Mouse (Mus musculus) forebrain, postnatal 0 days (tissue): ENCODE measurements around the gene Bmp2k. TPM values are rescaled to one million over a fixed set of nuclear protein-coding genes. Genes with fewer than 3 reads are reported as not detected.
A peak's percentile ranks its signal among the peaks of the same experiment; 100 is the strongest.

ENCODE experiments used
- ATAC-seq: fragments of 200-750 bp; cut with Nextera tagmentation; 2 replicates; pipeline ENCODE4 v1.8.0; 2017; ENCODE audit warnings: mild to moderate bottlenecking, moderate library complexity
- DNase-seq: peaks from one replicate; pipeline ENCODE4 v3.0.0-alpha.2; 2015
- H3K27ac ChIP-seq: fragments of 300-500 bp; sonication (generic); 2 replicates; pipeline ENCODE4 v1.5.1; 2014; ENCODE audit warnings: low read depth, mild to moderate bottlenecking, antibody characterized with exemption, low read length, moderate library complexity, mixed read lengths
- H3K27me3 ChIP-seq: fragments of 300-500 bp; sonication (generic); 2 replicates; pipeline ENCODE4 v1.6.1; 2014; ENCODE audit warnings: mild to moderate bottlenecking, low read length, mixed read lengths; ENCODE audit not compliant: insufficient read depth
- H3K36me3 ChIP-seq: fragments of 300-500 bp; sonication (generic); 2 replicates; pipeline ENCODE4 v1.6.1; 2014; ENCODE audit warnings: mild to moderate bottlenecking, moderate library complexity; ENCODE audit not compliant: insufficient read depth
- H3K4me1 ChIP-seq: fragments of 300-500 bp; sonication (generic); 2 replicates; pipeline ENCODE4 v1.6.1; 2014; ENCODE audit warnings: antibody characterized with exemption; ENCODE audit not compliant: insufficient read depth
- H3K4me2 ChIP-seq: fragments of 300-500 bp; sonication (generic); 2 replicates; pipeline ENCODE4 v1.6.1; 2014; ENCODE audit warnings: low read depth, mild to moderate bottlenecking, moderate library complexity
- H3K4me3 ChIP-seq: fragments of 300-500 bp; sonication (generic); 2 replicates; pipeline ENCODE4 v1.5.1; 2014; ENCODE audit warnings: low read depth, low read length, mixed read lengths
- H3K9ac ChIP-seq: fragments of 300-500 bp; sonication (generic); 2 replicates; pipeline ENCODE4 v1.6.1; 2014; ENCODE audit warnings: mild to moderate bottlenecking
- H3K9me3 ChIP-seq: fragments of 300-500 bp; sonication (generic); 2 replicates; pipeline ENCODE4 v1.6.1; 2016; ENCODE audit warnings: low read length
- CTCF ChIP-seq: sonication (generic); IDR thresholded peaks from 2 replicates; pipeline ENCODE4 v1.5.1; 2016; ENCODE audit warnings: antibody characterized with exemption, control low read depth, low read depth
- WGBS: fragments of 180-500 bp; shearing (Covaris S2); extraction: QIAGEN DNeasy Blood & Tissue Kit; methylation state at CpG from one replicate; pipeline ENCODE4 v1.1.7; 2014; 5-methylcytosine and 5-hydroxymethylcytosine counted together
- polyA plus RNA-seq: library from polyadenylated mRNA; unstranded; fragments of >200 nt; fragmentation: Nextera tagmentation; extraction: Ambion mirVana; gene quantifications from 2 replicates; pipeline ENCODE4 v1.2.1, GENCODE M21; 2015
- total RNA-seq: library from RNA; depleted of rRNA; stranded (reverse); fragments of >200 nt; gene quantifications from 2 replicates; pipeline ENCODE4 v1.2.3, GENCODE M21; 2014

Gene Bmp2k
- total and polyA plus RNA-seq, 2 experiments from 2014 or later, result 7.1 to 17.9 TPM

GRCm38 (mm10) chr5:96964062-96965028, 33.1 kb upstream of the Bmp2k start:
- peak; percentile 37 for DNase-seq
- no peaks in the 10 kb centered on the region for H3K9me3 ChIP-seq
- H3K36me3 ChIP-seq, result no peaks in the 10 kb centered on the region
- peak overlapping the region; percentile 39 for H3K4me2 ChIP-seq
- 3% methylated on average over 14 of the region's 14 CpGs for WGBS
- peak; percentile 58 for ATAC-seq
- no peak overlapping the region for H3K27ac ChIP-seq
- no peak for TF ChIP-seq CTCF
- no peak overlapping the region for H3K9ac ChIP-seq
- H3K4me1 ChIP-seq, result peaks cover 4% of the 10 kb centered on the region; the same call in 1 of the 2 replicates
- H3K27me3 ChIP-seq, result no peaks in the 10 kb centered on the region
- H3K4me3 ChIP-seq, result peak overlapping the region; percentile 14; the same call in 1 of the 2 replicates

- Histone ChIP-seq H3K36me3 (no peaks in the 10 kb centered on the region), H3K9me3 (no peaks in the 10 kb centered on the region), H3K4me3 (no peak overlapping the region), H3K27me3 (no peaks in the 10 kb centered on the region), H3K9ac (no peak overlapping the region), H3K27ac (no peak overlapping the region), H3K4me1 (peaks cover 4% of the 10 kb centered on the region; the same call in 1 of the 2 replicates), H3K4me2 (peak overlapping the region; percentile 39; the same call in 1 of the 2 replicates)
- DNase-seq (no peak), ATAC-seq (no peak; the same call in 1 of the 2 replicates)
- no peak for TF ChIP-seq CTCF
- 38% methylated on average over 2 of the region's 2 CpGs for WGBS
Measured at GRCm38 (mm10) chr5:96965029-96965403, 32.5 kb upstream of the Bmp2k start.

DNA sequence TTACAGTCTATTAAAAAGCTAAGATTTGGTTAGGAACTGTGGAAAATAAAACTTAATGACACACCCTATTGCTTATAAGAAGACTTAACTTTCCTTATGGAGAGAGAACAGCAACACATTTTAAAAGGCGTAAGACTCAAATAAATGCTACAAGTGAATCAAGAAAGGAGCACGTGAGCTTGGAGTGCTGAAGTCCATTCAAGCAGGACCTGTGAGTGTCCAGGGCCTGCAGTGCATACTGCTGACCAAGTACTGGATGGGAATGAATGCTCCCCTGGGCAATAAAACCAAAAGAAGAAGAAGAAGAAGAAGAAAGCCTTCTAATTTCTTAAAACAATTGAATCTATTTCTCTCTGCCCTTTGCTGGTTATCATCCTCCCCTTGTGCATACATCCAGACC, 32.0 kb upstream of the Bmp2k start:
- no peak overlapping the region for H3K27ac ChIP-seq
- peaks cover 4% of the 10 kb centered on the region; the same call in 1 of the 2 replicates for H3K4me1 ChIP-seq
- no peak for TF ChIP-seq CTCF
- no peak overlapping the region for H3K9ac ChIP-seq
- DNase-seq (no peak), ATAC-seq (no peak)
- no peaks in the 10 kb centered on the region for H3K36me3 ChIP-seq
- no peaks in the 10 kb centered on the region for H3K27me3 ChIP-seq
- WGBS, result 78% methylated on average over 2 of the region's 2 CpGs
- no peak overlapping the region for H3K4me3 ChIP-seq
- H3K9me3 ChIP-seq, result no peaks in the 10 kb centered on the region
- H3K4me2 ChIP-seq, result no peak overlapping the region

DNA sequence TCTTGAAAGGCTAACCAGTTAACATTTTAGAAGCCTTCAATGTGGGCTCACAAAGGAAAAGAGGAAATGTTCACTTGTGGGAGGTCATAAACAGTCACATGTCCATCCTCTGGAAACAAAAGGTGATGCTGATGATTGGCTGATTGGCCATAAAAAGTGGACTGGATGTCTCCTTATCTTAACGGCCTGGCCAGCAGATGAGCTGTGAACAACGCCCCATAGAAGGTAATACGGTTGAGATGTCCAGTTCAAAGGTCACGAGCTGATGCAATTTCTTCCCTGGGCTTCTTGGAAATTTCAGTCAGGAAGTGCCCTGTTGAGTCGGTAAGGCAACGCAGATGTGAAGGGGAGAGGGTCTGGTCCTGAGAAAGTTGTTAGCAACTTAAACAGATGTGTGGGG, 28.9 kb upstream of the Bmp2k start:
- no peak overlapping the region for H3K27ac ChIP-seq
- no peaks in the 10 kb centered on the region for H3K36me3 ChIP-seq
- TF ChIP-seq CTCF, result no peak
- no peak overlapping the region for H3K4me3 ChIP-seq
- H3K9ac ChIP-seq, result no peak overlapping the region
- no peak for DNase-seq
- peaks cover 4% of the 10 kb centered on the region; the same call in 1 of the 2 replicates for H3K4me1 ChIP-seq
- no peak for ATAC-seq
- H3K27me3 ChIP-seq, result no peaks in the 10 kb centered on the region
- WGBS, result 48% methylated on average over 6 of the region's 6 CpGs
- H3K9me3 ChIP-seq, result no peaks in the 10 kb centered on the region
- H3K4me2 ChIP-seq, result no peak overlapping the region

DNA sequence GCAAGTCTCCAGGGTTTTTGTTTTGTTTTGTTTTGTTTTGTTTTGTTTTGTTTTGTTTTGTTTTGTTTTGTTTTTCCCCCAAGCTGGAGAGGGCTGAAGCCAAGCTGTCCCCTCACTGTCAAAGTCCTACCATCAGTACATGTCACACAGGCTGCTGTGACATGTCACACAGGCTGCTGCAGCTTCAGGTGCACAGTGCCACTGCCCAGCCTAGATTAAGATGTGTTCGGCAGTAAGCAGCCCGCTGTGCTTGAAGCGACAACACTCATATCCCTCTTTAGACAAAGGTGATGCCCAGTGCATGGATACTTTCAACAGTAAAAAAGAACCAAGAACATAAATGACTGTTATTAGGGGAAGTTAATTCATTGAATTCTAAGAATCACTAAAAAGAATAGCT, 28.5 kb upstream of the Bmp2k start:
- Histone ChIP-seq H3K4me3 (no peak overlapping the region), H3K27ac (no peak overlapping the region), H3K9ac (no peak overlapping the region), H3K4me1 (peaks cover 4% of the 10 kb centered on the region; the same call in 1 of the 2 replicates), H3K4me2 (no peak overlapping the region), H3K9me3 (no peaks in the 10 kb centered on the region), H3K36me3 (no peaks in the 10 kb centered on the region), H3K27me3 (no peaks in the 10 kb centered on the region)
- TF ChIP-seq CTCF, result no peak
- WGBS, result 65% methylated on average over 3 of the region's 3 CpGs
- ATAC-seq, result no peak
- no peak for DNase-seq

GRCm38 (mm10) chr5:96969705-96970471, 27.6 kb upstream of the Bmp2k start:
- Histone ChIP-seq H3K27me3 (no peaks in the 10 kb centered on the region), H3K9ac (no peak overlapping the region), H3K9me3 (no peaks in the 10 kb centered on the region), H3K4me1 (no peaks in the 10 kb centered on the region), H3K4me3 (no peak overlapping the region), H3K27ac (no peak overlapping the region), H3K36me3 (no peaks in the 10 kb centered on the region), H3K4me2 (no peak overlapping the region)
- DNase-seq (no peak), ATAC-seq (no peak)
- no peak for TF ChIP-seq CTCF
- 62% methylated on average over 7 of the region's 7 CpGs for WGBS

- ATAC-seq (no peak), DNase-seq (no peak)
- no peak overlapping the region for H3K27ac ChIP-seq
- H3K4me3 ChIP-seq, result no peak overlapping the region
- H3K4me2 ChIP-seq, result no peak overlapping the region
- no peaks in the 10 kb centered on the region for H3K4me1 ChIP-seq
- H3K9ac ChIP-seq, result no peak overlapping the region
- no peaks in the 10 kb centered on the region for H3K27me3 ChIP-seq
- H3K36me3 ChIP-seq, result no peaks in the 10 kb centered on the region
- TF ChIP-seq CTCF, result no peak
- H3K9me3 ChIP-seq, result no peaks in the 10 kb centered on the region
Measured at GRCm38 (mm10) chr5:96970472-96970848, 27.0 kb upstream of the Bmp2k start.
